Mouse (Mus musculus) hematopoietic stem cell, adult 5-6 weeks (primary cell): ENCODE data around the gene Zfp777. TPM values are rescaled to one million over a fixed set of nuclear protein-coding genes. Genes with fewer than 3 reads are reported as not detected.
A peak's percentile ranks its signal among the peaks of the same experiment; 100 is the strongest.

Experiments
- ATAC-seq, 2 experiments: fragments of 125-278 bp in 1 of 2; replicated peaks in 1 of 2; 2 replicates each; pipeline ENCODE4 v1.8.0; 2016 to 2017; ENCODE audit warnings: inconsistent platforms in 2 of 2, mild to moderate bottlenecking in 2 of 2, moderate number of reproducible peaks in 2 of 2, low read depth in 1 of 2, moderate TSS enrichment in 1 of 2; ENCODE audit not compliant: low FRiP score in 2 of 2, poor library complexity in 2 of 2, severe bottlenecking in 2 of 2, insufficient read depth in 1 of 2, low TSS enrichment in 1 of 2
- total RNA-seq: library from RNA; stranded (forward); fragments of 172-1452, 232-1000 nt; gene quantifications from 2 replicates; pipeline ENCODE4 v1.2.3, GENCODE M21; 2017

Gene Zfp777
- total RNA-seq, 1 experiment from 2014 or later, result 16.2 TPM

DNA sequence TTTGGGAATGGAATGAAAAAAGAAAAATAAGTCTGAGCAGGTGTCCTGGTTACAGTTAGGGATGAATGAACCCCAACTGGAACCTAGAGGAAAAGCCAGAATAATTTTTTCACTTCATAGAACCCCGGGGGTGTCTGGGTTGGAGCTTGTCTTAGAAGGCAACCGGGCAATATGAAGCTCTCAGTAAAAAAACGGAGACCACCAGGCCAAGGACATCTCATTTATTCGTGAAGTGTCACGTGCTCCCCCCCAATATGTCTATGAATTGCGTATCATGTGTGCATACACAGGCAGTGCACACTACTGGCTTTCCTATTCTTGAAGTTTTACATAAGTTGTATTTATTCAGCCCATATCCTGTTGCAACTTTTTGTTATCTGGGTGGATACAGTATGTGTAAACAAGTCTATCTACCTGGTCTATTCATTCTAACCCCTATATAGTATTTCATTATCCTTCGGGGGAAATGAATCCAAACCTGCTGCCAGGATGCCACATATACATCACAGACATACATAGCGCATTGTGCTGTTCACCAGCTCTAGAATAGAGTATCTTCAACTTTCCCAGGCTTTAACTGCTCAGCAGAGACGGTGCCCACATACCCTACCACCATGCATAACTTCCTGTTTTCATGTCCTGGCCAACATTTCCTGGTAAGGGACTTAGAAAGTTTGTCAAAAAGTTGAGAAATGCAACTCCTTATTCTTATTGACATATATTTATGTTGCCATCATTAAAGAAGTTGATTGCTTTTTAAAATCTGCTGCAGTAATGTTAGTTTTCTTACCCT, 758 bp upstream of the Zfp777 start:
- ATAC-seq, result peak; percentile 58 to 82

DNA sequence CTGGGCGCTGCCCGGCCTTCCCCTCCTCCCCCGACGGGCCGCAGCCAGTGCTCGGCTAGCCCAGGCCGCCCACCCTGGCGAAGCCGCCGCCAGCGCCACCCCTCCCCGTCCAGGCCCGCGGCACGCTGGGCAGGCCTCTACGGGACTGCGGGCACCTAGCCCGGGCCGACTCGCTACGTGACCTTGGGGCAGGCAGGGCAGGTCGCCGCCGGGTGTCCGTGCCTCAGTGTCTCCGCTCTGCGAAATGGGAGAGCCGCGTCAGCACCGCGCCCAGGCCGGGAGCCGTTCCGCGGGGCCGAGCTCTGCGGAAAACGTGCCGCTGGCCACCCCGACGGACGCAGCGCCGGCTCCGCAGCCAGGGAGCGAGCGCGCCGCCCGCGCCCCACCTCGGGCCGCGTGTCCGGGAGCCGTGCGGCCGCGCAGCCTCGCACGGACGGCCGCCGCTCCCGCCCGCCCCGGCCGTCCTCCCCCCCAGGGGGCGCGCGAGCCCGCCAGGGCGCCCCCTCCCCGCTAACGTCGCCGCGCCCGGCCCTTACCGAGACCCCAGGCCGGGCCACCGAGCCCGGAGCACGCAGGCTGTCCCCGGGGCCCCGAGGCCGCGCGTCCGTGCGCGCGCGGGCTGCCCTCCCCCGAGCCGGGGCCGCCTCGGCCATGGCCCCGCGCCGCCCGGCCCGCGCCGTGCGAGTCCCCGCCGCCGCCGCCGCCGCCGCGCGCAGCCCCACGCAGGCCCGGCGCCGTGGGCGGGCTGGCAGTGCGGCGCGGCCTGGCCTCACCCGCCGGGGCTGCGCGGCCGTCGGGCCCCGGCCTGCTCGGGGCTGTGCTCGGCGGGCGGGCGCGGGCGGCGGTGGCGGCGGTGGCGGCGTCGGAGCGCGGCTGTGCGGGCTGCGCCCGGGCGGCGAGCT, 1.0 kb downstream of the Zfp777 start:
- ATAC-seq, result no peak

DNA sequence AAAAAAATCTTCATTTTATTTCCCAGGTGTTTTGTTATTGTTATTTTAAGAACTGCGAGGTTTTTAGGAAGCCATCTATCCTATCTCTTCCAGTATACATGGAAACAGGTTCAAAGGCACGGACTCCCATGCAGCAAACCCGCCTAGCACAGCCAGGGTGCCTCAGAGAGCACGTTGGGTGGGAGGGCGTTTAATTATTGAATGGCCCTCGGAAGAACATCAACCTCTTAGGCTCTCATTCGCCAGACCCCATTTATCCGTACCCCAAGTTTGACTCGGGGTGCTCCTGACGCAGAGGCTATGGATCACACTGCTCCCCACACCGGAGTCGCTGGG, 1.6 kb downstream of the Zfp777 start:
- no peak for ATAC-seq

DNA sequence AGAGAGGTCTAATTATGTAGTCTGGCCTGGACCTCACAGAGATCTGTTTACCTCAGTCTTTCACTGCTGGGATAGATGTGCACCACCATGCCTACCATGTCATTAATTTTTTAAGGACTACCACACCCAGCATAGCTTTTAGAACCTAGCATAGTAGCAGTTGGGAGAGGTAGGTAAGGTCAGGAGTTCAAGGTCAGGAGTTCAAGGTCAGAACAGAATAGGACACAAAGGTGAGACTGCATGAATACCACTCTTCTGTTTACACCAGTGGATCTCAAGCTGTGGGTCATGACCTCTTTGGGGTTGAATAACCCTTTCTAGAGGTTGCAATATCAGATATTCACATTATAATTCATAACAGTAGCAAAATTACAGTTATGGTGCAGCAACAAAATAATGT, 16.1 kb downstream of the Zfp777 start:
- no peak for ATAC-seq

DNA sequence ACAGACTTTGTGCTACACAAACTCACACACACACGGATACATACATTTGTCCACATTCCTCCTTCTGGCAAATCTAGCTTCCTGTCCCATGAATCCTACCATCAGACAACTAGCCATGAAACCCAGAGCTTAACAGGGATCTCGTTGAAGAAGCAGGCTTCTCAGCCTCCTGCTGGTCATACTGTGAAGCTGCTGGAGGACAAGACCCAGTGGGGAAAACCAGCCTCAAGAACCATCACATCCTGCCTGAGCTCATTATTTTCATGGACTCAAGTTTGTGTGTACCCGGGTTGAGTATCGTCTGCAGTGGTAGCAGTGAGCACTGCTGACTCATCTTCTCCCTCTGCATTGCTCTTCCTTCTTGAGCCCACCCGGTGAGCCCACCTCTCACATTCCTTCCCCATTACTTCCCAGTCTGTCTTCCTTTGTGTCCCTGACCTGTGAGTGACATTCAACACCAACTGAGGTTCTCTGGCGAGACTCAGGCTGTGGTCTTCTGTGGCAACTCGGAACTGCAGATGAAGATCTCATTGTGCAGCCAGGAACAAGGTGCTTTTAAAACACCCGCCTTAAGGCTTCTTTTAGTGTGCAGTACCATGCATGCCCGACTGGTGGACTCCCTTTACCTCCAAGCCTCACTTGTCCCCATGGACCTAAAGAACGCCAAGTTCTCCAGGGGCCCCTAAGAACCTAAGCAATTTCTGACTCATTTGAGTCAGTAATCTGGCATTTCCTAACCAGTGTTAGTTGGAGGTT, 22.6 kb downstream of the Zfp777 start:
- ATAC-seq, result no peak

DNA sequence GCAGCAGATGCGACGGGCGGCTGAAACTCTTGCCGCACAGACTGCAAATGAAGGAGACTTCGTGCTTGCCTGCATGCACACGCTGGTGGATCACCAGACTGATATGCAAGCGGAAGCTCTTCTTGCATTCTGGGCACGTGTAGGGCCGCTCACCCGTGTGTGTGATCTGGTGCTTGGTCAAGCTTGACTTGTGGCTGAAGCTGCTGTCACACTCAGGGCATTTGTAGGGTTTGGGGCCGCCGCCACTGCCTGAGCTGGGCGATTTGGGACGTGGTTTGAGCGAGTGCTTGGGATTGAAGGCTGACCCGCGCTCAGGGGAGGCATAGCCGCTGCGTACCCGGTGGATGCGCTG, 23.7 kb downstream of the Zfp777 start:
- no peak for ATAC-seq

DNA sequence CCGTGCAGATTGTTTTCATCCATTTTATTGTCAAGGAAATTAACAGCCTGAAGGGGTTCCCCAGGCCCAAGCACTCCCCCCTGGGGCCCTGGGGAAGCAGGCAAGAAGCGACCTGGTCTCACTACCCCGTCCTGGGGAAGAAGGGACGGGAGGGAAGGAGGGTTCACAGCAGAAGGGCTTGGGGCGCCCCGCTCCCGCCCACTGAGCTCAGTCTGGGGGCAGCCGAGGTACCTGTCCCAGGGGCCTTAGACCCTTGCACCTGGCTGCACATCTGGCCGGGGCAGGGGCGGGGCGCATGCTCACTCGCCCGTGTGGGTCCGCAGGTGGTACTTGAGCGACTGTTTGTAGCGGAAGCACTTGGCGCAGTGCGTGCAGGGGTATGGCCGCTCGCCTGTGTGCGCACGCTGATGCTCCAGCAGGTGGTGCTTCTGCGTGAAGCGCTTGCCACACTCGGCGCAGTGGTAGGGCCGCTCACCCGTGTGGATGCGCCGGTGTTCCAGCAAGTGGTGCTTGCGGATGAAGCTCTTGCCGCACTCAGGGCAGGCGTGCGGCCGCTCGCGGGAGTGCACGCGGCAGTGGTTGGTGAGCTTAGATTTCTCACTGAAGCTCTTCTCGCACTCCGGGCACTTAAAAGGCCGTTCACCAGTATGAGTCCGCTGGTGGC, 24.2 kb downstream of the Zfp777 start:
- ATAC-seq, result no peak; a peak in 1 of 4 replicates

DNA sequence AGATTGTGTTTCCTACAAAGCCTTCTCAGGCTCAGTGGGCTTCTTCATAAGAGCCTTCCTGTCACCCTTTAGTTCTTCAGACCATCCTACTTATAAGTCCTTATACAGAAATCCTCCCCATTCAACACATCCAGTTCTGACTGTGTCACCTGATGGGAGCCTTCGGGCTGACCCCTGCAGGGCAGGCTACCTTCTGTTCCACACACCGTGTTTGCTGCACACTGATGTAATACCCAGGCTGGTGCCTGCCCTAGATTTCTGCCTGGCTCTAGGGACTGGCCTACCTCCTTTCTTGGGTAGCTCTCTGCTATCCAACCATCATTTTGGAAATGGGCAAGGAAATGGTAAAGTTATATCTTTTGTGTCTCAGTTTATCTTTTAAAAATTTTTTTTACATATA, 26.0 kb downstream of the Zfp777 start:
- no peak for ATAC-seq

DNA sequence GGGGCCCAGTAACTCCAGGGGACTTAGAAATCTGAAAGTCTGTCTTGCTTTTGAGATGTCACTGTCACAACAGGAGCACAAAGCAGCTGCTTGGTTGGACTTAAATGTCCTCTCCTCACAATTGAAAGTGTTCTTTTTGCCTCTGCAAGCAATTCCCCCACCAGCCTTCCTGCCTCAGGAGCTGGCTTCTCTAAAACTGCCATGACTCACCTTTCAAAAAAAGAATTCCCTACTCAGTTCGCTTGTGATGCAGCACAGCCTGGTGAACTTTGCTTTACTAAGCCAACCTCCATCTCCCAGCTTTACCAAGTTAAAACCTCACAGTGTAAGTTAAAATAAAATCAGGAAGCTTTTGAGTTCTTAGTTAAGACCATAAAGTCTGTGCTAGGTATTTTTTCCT, 27.0 kb downstream of the Zfp777 start:
- no peak for ATAC-seq

DNA sequence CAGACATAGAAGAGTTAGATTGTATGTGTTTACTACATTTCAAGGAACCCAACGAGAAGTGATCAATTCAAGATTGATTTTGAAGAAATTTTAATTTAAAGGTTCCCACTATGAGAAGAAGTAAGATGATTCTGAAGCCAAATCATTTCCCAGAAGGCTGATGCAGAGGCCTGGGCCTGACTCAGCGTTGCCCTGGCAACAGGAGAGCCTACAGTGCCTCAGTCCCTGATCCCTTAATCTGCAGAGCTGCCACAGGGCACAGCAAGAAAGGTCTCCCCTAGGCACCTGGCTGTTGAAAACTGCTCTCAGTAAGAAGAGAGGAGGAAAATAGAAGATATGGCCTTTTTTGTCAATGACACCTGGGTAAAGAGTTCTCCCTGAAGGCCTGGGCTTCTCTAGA, 28.7 kb downstream of the Zfp777 start:
- ATAC-seq, result no peak

DNA sequence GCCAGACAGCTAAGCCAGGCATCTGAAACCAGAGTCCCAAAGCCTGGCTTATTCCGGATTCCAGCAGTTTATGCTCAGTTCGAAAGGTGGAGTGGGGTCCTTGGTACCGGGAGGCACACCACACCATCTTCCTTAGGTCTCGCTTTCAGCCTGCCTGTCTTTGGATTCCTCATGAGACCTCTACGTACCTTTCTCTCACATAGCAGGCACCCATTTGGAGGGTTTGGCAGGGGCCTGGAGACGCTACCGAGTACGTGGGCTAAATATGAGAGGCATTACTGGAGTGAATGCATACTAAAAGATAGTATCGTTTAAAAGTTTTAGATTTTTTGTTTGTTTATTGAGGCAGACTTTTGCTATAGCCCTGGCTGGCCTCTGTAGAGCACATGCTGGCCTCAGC, 31.9 kb downstream of the Zfp777 start:
- no peak for ATAC-seq

DNA sequence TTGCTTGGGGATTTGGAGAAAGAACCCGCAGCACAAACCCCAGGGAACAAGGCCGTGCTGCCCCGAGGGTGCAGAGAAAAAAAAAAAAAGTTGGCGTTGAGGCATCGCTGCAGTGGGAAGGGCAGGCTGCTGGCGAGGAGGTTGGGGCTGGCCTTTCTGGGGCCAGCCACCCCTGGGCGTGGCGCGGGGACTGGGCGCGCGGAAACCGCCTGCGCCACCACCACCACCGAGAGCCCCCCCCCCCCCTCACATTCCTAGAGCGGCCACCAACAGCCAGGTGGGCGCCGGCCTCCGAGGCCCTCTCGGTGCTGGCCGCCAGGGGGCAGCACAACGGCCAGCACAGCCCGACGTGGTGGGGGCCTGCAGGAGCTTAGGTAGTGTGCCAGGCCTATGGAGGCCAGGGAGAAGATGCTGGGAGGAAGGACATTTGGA, 32.6 kb downstream of the Zfp777 start:
- ATAC-seq, result peak; percentile 88 to 95

DNA sequence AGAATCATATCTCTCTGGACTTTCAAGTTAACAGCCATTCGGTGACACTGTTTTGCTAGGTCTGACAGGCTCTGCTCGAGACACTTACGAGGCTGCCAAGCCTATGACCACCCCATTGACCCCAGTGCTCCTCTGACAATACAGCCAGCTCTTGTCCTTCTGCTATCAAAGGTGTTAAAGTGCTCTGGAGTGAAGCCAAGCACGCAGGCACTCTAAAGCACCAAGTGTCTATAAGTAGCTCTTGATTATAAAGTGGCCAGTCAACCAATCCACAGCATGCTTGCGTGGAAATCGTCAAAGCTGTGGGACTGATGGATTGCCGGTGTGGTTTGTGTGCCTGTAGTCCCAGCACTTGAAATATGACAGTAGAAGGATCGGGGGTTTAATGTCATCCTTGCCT, 38.0 kb downstream of the Zfp777 start:
- ATAC-seq, result no peak

DNA sequence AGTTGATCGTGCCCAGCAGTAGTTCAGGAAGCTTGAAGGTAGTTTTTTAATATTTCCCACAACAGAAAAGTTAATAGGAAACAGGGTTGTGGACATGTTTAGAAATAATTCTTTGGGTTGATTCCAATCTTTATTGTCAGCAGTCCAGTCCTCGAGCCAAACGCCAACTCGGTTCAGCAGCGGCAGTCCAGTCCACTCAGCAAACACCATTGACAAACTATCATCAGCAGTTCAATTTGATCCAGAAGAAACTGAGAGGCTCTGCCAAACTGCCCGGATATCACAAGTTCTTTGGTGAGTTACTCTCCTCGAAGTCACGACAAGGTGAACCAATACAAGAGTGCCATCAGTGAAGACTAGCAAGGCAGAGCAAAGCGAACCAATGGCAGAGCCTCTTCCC, 53.0 kb downstream of the Zfp777 start:
- no peak for ATAC-seq

DNA sequence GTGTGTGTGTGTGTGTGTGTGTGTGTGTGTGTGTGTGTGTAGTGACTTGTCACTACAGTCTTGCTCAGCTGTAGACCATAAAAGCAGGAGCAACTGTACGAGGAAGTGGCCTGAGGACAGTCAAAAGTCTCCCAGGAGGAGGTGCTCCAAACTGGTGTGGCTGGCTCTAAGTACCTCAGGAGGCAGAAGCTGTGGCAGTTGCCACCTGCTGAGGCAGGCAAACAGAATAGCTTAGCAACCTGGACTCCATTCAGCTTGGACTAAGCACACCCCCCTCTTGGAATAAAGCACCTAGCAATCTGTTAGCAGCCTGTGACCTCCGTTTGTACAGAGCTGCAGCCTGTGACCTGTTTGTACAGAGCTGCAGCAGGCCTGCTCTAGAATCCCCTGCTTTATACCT, 64.8 kb downstream of the Zfp777 start:
- ATAC-seq, result no peak

DNA sequence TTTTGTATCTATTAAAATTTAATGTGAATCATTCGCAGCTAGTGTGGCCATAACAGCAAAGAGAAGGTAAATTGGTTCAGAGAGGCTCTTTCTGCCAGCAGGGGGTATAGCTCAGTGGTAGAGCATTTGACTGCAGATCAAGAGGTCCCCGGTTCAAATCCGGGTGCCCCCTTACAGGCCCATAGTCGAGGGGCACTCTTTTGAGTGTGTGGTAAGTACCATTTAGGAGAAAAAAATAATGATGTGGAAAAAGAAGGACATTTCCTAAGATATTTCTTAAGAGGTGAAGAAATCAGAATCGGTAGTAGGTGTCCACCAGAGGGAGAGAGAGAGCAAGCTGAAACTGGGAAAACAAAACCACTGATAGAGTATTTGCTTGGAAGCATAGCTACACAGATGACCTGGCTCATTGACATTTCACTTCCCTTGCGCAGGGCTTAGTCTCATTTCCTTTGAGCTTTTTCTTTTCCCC, 69.8 kb downstream of the Zfp777 start:
- ATAC-seq, result peak; percentile 87 to 95

DNA sequence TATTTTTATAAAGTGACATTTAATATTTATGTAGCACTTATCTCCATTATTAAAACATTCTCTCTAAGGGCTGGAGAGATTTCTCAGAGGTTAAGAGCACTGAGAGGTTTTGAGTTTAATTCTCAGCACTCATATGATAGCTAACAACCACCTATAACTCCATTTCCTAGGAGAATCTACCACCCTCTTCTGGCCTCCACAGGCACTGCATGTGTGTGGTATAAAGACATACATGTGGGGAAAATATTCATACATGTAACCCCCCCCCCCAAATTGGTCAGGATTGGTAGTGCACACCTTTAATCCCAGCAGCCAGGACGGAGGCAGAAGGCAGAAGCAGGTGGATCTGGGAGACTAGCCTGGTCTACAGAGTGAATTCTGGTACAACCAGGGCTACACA, 74.1 kb downstream of the Zfp777 start:
- ATAC-seq, result no peak
